Mouse (Mus musculus): Measurements from ENCODE around the gene Dqx1.
A peak's percentile ranks its signal among the peaks of the same experiment; 100 is the strongest.

Gene Dqx1

DNA sequence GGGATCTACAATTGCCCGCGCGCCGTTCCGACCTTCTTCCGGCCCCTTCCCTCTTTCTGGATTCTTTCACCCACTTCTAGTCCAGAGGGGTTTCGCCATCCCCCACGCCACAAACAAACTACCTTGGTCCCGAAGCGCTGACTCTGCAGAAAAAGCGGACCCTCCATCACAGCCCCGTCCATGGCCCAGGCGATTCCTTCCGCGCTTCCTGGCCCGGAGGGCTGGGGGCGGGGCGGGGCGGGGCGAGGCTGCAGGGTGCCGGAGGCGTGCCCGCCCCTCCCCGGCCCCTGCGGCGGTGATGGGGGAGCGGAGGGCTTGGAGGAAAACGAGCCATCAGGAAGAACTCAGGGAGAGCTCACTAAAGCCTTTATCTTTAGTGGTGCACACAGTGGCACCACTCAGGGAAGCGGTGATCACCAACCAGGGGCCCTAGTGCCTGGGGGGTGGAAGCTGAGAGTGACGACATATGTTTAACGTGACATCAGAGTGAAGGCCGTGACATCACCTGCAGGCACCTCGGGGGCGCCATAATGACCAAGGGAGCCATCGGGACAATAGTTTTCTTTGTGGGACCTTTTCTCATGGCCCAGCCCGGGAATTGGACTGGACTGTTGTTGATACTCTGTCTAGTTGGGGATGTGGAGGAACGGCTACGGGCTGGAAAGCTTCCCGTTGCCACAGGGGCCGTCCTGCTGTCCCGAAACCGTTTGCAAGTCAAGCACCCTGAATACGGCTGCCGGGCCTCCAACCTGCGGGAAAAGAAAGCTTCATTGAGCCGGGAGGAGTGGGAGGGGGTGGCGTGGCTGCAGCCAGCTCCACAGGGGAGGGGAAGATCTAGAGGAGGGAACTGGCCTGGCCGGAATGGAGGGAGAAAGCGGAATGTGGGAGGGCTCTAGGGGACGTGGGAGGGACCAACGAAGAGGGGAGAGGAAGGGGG, 24.1 kb upstream of the Dqx1 start, which contains the start of the genes Dok1 and Loxl3:
Dok1 (minus strand) TSS at position 223 of the 937 bp plus-strand sequence.
Loxl3 (plus strand) TSS at position 925 of the 937 bp plus-strand sequence.
- peak; percentile 82 to 85 for DNase-seq

DNA sequence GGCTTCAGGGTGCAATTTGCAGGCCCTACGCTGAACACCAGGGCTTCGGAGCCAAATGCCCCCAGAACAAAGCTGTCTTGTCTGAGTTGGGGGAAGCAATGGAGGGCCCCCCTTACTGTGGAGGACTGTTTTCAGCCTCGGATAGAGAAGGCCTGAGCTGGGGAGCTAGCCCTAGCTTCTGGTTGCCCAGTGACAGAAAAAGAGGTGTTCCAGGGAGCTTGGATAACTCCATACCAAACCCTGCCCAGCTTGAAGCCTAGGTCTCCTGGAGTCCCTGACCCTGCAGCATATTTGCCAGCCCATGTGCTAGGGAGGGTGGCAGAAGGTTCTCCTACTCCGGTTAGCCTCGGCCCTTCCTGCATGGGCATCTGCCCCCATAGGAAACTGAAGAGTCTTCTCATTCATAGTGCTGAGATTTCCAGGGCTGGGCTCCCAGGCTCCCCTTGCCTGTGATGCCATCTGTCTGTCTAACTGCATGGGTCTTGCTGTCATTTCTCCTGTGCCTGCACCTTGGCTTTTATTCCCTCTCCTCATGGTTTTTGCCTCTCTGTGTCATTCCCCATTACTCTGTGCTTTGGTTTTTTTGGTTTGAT, 23.1 kb upstream of the Dqx1 start:
- no peak for DNase-seq

DNA sequence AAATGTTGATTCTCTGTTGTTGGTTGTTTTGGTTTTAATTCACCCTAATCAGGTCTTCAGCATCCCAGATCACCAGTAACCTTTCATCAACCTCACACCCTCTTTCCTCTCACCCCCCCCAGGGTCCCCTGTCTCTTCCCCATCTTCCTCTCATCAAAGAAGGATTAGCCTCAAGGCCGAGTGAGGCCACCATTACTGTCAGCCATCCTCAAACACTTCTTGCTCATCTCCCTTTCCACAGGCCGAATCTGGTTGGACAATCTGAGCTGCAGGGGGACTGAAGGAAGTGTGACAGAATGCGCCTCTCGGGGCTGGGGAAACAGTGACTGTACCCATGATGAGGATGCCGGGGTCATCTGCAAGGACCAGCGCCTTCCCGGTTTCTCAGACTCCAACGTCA, 20.5 kb upstream of the Dqx1 start:
- peak in 1 of 2 experiments; percentile 44 for DNase-seq

DNA sequence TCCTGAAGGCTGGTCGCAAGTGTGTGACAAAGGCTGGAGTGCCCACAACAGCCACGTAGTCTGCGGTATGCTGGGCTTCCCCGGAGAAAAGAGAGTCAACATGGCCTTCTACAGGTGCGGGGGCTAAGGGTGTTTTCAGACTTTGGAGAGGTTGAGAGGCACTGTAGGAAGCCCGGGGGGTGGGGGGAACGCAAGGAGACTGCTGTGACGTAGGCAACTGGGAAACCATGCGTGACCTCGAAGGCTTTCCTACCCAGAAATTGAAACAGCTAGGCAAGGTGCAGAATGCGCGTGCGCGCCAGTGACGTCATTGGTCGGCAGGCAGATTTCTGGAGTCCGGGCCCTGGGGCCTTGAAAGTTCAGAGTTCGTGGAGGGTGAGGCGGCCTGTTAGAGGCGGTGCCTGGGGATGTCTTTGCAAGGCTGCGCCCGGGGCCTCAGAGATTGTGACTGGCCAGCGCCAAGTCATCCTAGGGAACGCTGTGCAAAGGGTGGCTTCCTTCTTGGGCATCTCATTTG, 19.1 kb upstream of the Dqx1 start:
- DNase-seq: peak; percentile 92 to 95

DNA sequence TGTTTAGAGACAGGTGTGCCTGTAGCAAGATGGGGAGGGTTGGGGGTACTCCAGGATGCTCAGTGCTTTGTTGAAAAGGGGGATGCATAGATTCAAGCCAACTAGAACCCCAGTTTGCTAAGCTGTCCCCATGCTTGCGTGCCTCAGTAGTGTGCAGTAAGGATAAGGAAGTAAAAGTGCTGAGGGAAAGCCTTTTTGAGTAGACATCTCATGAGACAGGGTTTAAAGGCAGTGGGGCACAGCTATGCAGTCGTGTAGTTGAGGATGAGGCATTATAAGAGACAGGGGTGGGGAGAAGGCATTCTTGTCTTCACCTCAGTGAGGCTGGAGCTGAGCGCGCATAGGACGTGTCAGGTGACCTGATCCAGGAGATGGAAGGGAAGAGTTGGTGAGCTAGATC, 17.0 kb upstream of the Dqx1 start:
- DNase-seq: no peak

DNA sequence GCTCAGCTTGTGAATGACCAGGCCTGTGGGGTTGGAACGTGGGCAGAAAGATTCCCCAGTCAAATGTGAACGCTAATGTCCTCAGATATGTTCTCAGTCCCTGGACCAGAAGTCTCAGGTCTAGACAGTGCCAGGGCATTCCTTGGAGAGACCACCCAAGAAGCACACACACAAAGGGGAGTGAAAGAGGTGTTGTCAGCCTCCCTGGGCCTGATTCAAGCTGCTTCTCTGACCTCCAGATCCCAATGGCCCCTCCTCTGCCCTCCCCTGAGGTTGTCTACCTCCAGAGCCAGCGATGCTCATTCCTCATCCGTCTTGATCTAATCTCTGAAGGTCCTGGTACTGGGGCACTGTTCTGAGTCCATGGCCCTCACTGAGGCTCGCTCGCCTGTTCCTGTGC, 14.1 kb upstream of the Dqx1 start:
- peak in 1 of 2 experiments; percentile 22 for DNase-seq

DNA sequence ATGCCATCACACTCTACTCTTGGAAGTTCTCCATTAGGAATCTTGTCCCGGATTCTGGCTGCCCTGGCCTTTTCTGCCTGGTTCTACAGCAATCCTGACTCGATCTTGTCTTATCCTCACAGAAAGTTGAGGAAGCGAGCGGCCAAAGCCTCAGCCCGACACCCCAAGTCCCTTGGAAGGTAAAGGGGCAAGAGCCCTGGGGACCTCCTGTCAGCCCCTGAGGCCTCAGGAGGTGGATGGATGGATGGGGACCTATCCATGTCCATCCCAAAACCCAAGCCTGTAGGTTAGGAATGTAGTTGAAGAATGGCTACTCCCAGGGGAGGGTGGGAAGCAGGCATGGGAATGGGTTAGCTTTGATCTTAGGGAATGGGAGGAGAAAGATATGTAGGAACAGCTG, 13.7 kb upstream of the Dqx1 start:
- no peak for DNase-seq

DNA sequence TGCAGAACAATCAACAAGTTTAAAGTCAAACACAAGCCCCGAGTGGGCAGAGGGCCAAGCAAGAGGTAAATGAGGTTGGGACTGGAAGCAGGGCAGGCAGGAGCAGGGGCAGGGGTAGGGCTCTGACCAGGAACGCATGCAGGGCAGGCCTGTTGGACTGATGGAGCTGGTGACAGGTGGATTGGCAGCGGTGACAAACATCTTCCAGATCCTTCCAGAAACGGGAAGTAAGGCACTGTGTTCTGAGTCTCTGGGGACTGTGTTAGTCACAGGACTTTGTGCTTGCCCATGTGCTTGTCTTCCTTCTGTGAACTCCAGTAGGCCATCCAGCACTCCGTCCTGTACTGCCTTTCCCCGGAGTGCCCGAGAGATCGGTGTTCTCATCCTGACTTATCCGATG, 12.9 kb upstream of the Dqx1 start:
- DNase-seq: peak in 1 of 2 experiments; percentile 19

DNA sequence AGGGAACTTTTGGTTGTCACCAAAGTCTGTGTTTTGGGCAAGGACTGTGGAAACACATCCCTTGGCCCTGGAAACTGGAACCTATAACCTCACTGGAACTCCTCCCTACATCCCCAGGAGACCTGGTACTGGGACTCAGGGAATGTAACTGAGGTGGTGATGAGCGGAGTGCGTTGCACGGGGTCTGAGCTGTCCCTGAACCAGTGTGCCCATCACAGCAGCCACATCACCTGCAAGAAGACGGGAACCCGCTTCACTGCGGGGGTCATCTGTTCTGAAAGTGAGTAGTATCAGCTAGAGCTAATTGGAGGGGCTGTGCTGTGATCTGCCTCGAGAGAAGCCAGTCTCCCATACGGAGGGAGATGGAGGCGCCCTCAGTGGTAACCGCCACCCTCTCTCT, 8.3 kb upstream of the Dqx1 start:
- DNase-seq: no peak

DNA sequence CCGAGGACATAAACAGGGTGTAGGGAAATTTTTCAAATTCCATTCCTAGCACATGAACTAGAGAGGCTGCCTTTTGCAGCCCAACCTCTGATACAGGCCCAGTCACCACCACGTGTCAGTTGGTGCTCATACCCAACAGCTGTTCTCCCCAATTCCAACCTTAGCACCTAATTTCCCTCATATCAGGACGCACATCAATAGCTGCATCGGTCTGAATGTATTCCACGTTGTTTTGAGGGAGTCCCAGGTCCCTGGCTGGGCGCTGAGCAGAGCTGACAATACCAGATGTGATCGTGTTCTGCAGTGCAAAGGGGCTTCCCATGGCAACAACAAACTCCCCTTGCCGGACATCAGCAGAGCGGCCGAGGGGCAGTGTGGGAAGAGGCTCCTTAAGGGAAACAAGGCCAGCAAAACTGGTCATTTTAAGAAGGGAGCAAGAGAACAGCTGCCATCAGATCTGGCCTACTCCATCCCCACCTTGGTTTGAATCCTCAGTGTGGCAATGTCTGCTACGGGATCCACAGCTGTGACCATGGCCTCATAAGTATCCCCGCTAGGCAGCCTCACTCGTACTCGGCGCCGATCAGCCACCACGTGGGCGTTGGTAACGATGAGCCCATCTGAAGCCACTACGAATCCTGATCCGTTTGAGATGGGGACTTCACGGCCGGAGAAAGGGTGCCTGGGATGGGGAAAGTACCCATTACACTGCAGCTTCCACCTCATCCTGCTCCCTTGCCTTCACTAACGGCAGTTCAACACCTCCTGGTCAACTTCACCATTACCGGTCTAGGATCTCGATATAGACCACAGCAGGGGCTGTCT, 4.3 kb upstream of the Dqx1 start:
- DNase-seq: peak; percentile 43 to 45

DNA sequence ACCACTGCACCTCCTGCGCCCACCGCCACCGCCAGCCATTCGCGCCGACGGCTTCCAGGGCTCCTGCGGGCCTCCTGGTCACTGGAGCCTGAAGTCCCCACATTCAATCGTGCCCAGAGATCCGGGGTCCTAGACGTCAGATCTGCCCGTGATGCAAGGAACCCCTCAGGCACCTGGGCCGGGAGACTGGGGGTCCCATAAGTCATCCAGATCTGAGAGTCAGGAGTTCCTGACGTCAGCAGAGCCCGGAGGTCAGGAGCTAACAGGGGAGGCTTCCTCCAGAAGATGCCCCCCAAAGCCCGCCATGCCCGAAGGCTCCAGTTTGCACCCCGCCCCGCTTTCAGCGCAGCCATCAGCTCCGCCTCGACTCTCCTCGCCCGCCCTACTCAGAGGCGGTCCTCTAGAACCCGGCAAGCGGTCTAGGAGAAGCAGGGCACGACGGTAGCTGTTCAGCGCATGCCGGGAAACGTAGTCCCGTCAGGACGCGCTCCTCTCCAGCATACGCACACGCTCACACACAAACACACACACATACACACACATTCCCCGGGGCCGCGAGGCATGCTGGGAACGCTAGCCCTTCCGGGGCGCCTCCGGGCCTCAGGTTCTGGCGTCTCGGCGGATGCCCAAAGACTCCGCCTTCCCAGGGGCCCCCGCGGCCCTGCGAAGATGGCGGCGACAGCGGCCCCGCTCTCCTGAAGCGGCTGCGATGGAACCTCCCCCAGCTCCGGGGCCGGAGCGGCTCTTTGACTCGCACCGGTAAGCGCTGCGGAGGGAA, 3.4 kb upstream of the Dqx1 start, which contains the start of gene Aup1:
Aup1 (plus strand) TSS at position 448 of the 778 bp plus-strand sequence.
- peak; percentile 97 to 98 for DNase-seq

DNA sequence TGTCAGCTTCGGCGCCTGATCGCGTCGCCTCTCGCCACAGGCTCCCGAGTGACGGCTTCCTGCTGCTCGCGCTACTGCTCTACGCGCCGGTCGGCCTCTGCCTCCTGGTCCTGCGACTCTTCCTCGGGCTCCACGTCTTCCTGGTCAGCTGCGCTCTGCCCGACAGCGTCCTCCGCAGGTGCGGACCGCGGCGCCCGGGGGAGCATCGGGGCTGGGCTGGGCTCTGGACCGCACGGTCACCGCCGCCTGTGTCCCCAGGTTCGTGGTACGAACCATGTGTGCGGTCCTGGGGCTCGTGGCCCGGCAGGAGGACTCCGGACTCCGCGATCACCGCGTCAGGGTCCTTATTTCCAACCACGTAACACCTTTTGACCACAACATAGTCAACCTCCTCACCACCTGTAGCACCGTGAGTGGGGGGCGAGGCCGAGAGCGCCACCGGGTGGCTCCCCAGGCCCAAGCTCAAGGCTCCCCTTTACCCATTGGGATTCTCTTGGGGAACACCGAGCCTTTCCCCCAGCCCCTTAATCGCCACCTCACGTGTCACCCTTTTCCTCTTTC, 2.7 kb upstream of the Dqx1 start, which contains the start of gene Htra2:
Htra2 (minus strand) TSS at position 403 of the 561 bp plus-strand sequence.
- DNase-seq: no peak

DNA sequence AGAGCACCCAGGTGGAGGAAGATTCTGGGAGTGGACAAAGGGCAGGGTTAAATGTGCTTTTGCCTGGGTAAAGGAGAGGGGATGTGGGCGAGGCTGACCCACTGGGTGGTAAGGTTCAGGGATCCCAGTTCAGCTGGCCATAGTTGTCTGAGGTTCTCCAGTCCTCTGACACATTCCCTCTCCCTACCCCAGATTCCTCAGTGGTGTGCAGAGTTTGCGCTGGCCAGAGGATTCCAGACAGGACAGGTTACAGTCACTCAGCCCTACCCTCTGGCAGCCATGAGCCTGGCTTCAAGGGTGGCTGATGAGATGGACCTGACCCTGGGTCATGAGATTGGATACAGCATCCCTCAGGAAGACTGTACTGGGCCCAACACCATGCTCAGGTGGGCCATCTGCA, 1.1 kb downstream of the Dqx1 start:
- DNase-seq: no peak

DNA sequence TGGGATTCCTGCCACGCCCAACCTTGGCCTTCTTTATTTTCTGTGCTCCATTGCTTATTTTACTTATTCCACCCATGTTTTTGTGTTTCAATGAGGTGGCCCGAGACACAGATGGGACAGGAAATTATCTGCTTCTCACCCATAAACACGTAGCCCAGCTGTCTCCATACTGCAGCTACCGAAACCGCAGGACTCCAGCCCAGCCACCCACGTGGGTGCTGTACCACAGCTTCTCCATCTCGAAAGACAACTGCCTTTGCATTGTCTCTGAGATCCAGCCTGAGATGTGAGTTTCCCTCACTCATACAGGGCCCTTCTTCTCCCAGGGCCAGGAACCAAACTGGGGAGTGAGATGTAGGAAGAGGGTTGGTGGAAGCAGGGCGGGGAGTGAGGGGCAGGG, 8.4 kb downstream of the Dqx1 start:
- no peak for DNase-seq

DNA sequence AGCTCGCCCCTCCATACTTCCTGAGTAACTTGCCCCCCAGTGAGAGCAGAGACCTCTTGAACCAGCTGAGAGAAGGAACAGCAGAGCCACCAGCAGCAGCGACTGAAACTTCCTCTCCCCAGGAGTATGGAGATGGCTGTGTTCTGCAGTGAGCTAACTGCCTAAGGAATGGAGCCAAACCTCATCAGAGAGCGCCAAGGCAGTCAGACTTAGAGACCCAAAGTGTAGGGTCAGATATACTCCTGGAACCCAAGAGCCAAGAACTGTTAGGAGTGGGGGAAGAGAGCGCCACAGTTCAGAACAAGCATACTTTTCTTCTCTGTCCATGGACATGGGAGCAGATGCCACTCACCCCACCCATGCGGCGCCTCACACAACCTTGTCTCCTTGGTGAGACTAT, 8.8 kb downstream of the Dqx1 start:
- DNase-seq: no peak

DNA sequence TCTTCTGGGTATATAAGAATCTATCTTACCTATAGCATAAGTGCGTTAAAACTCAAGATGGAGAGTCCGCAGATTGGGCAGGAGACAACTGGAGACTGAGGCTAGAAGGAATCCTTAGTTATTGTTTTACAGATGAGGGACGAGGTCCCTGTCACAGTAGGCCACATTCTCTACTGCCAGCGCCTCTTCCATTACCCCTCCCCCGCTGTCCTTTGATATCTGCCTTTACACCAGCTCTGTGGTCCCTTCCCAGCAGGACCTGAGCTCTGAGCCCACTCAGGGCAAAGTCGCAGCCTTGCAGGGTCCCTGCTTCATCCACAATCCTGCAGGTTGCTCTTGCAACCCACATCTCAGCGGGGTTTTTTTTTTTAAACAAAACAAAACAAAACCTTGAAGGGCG, 10.6 kb downstream of the Dqx1 start:
- no peak for DNase-seq

DNA sequence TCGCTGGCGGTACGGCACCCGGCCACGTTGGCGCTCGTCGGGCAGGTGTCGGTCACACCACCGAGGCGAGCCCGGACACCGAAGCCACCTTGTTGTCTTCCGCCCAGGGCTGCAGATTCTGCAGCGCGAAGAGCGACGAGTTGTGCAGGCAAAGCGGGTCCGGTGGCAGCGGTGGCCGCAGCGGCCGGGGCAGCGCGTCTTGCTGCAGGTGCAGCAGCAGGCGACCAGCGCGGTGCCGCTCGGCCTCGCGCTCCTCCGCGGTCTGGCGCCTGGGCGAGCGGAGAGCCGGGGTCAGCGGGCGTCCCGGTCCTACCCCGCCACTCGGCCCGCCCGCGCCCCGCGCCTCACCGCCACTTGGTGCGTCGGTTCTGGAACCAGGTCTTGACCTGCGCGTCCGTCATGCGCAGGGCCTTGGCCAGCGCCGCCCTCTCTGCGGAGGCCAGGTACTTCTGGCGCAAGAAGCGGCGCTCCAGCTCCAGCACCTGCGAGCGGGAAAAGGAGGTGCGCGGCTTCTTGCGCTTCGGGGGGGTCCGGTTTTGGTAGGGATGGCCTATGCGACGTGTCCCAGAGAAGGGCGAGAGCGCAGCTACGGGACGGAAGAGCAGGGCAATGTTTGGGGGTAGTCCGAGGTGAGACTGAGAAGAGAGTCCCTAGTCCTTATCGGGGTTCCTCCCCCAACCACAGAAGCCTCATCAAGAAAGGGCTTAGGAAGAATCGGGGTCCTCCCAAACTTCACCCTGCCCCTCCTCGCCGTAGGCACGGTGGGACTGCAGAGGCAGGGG, 11.3 kb downstream of the Dqx1 start:
- peak in 1 of 2 experiments; percentile 17 for DNase-seq

DNA sequence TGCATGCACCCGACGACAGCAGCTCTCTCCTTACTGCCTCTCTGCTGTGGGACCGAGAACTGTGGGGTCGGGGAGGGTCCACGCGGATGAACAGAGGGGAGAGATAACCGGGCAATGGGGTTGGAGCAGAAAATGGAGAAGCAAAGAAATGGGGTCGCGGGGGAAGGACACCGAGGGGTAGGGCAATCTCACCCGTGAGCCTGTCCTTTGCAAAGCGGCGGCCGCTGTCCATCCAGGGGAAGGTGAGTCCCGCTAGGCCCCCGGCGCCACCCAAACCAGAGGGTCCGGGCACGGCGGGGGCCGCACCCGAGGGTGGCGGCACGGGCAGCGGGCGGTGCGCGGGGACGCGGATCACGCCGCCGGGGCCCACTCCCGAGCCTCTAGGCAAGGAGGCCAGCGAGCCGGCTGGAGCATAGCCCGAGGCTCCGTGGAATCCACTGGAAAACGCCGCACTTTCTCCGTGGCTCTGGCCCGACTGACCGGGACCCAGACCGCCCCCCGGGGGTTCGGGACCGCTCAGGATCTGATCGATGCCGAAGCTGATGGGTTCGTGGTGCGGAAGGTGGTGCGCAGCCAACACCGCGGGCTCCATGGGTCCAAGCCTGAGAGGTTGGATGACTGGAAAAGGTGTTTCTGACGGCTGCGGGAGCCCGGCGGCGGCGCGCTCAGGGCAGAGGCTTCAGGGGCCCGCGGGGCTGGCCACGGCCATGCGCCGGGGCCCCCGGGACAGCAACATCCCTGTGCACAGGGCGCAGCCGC, 12.0 kb downstream of the Dqx1 start:
- peak in 1 of 2 experiments; percentile 24 for DNase-seq

DNA sequence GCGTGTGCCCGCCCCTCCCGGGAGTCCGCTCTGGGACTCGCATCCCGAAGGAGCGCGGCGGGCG, 12.4 kb downstream of the Dqx1 start, which contains the start of gene Tlx2:
Tlx2 (minus strand) TSS at position 47 of the 64 bp plus-strand sequence.
- no peak for DNase-seq

All from lung, postnatal 4 days (tissue).